Mouse (Mus musculus) testis, adult 2 months (tissue): ENCODE measurements around the gene Atp10b. TPM values are rescaled to one million over a fixed set of nuclear protein-coding genes. Genes with fewer than 3 reads are reported as not detected.

Experiments used
- H3K27ac ChIP-seq: fragments of 200-500 bp; 2 replicates; pipeline ENCODE4 v1.5.1; 2012; ENCODE audit warnings: low read depth, low read length; ENCODE audit not compliant: control insufficient read depth, insufficient read depth
- H3K27me3 ChIP-seq: fragments of 200-500 bp; 2 replicates; pipeline ENCODE4 v1.6.1; 2012; ENCODE audit warnings: mild to moderate bottlenecking, low read length, moderate library complexity; ENCODE audit not compliant: control insufficient read depth, insufficient read depth
- H3K36me3 ChIP-seq: fragments of 200-500 bp; 2 replicates; pipeline ENCODE4 v1.6.1; 2012; ENCODE audit warnings: mild to moderate bottlenecking, low read length; ENCODE audit not compliant: control insufficient read depth, insufficient read depth
- H3K4me1 ChIP-seq: fragments of 200-500 bp; 2 replicates; pipeline ENCODE4 v1.6.1; 2012; ENCODE audit warnings: low read length; ENCODE audit not compliant: control insufficient read depth, insufficient read depth
- H3K4me3 ChIP-seq: fragments of 200-500 bp; 2 replicates; pipeline ENCODE4 v1.5.1; 2012; ENCODE audit warnings: low read depth, mild to moderate bottlenecking, low read length, moderate library complexity, mixed read lengths; ENCODE audit not compliant: control insufficient read depth
- CTCF ChIP-seq: fragments of 200-500 bp; IDR thresholded peaks from 2 replicates; pipeline ENCODE4 v1.5.1; 2012; ENCODE audit warnings: low read depth, mild to moderate bottlenecking, inconsistent platforms, low read length, moderate library complexity; ENCODE audit not compliant: control insufficient read depth, insufficient read depth, insufficient replicate concordance
- POLR2A ChIP-seq: fragments of 200-500 bp; IDR thresholded peaks from 2 replicates; pipeline ENCODE4 v1.6.1; 2012; ENCODE audit warnings: low read depth, mild to moderate bottlenecking, inconsistent platforms, low read length, moderate library complexity; ENCODE audit not compliant: control insufficient read depth
- polyA plus RNA-seq: library from polyadenylated mRNA; depleted of rRNA; stranded (reverse); fragments of >200 nt; gene quantifications from 2 replicates; pipeline ENCODE4 v1.2.3, GENCODE M21; 2012

Atp10b gene
- polyA plus RNA-seq, 1 experiment, result 0.17 TPM

GRCm38 (mm10) chr11:43182401-43182800, 32.7 kb downstream of the Atp10b start:
- Histone ChIP-seq H3K4me3 (no peak overlapping the region), H3K36me3 (no peaks in the 10 kb centered on the region), H3K4me1 (no peaks in the 10 kb centered on the region), H3K27ac (no peak overlapping the region), H3K27me3 (no peaks in the 10 kb centered on the region)
- no peak for TF ChIP-seq POLR2A
- TF ChIP-seq CTCF, result no peak

- Histone ChIP-seq H3K4me3 (no peak overlapping the region), H3K27ac (no peak overlapping the region), H3K36me3 (no peaks in the 10 kb centered on the region), H3K27me3 (no peaks in the 10 kb centered on the region), H3K4me1 (no peaks in the 10 kb centered on the region)
- no peak for TF ChIP-seq CTCF
- no peak for TF ChIP-seq POLR2A
Observed at GRCm38 (mm10) chr11:43182816-43183215, 33.1 kb downstream of the Atp10b start.

GRCm38 (mm10) chr11:43183457-43183856, 33.8 kb downstream of the Atp10b start:
- Histone ChIP-seq H3K27ac (no peak overlapping the region), H3K36me3 (no peaks in the 10 kb centered on the region), H3K4me3 (no peak overlapping the region), H3K27me3 (no peaks in the 10 kb centered on the region), H3K4me1 (no peaks in the 10 kb centered on the region)
- no peak for TF ChIP-seq POLR2A

- TF ChIP-seq CTCF (no peak), POLR2A (no peak)
- Histone ChIP-seq H3K36me3 (no peaks in the 10 kb centered on the region), H3K27me3 (no peaks in the 10 kb centered on the region), H3K4me1 (no peaks in the 10 kb centered on the region), H3K4me3 (no peak overlapping the region), H3K27ac (no peak overlapping the region)
Observed at GRCm38 (mm10) chr11:43186291-43186690, 36.6 kb downstream of the Atp10b start.

GRCm38 (mm10) chr11:43189817-43190593, 40.3 kb downstream of the Atp10b start:
- no peaks in the 10 kb centered on the region for H3K36me3 ChIP-seq
- no peaks in the 10 kb centered on the region for H3K27me3 ChIP-seq
- H3K4me3 ChIP-seq, result no peak overlapping the region
- no peak for TF ChIP-seq CTCF
- TF ChIP-seq POLR2A, result no peak
- no peaks in the 10 kb centered on the region for H3K4me1 ChIP-seq
- H3K27ac ChIP-seq, result no peak overlapping the region

- Histone ChIP-seq H3K4me1 (no peaks in the 10 kb centered on the region), H3K27ac (no peak overlapping the region), H3K4me3 (no peak overlapping the region), H3K36me3 (no peaks in the 10 kb centered on the region), H3K27me3 (no peaks in the 10 kb centered on the region)
- no peak for TF ChIP-seq CTCF
- no peak for TF ChIP-seq POLR2A
Observed at GRCm38 (mm10) chr11:43198811-43199210, 49.1 kb downstream of the Atp10b start.

GRCm38 (mm10) chr11:43199358-43199757, 49.7 kb downstream of the Atp10b start:
- Histone ChIP-seq H3K4me3 (no peak overlapping the region), H3K27ac (no peak overlapping the region), H3K36me3 (no peaks in the 10 kb centered on the region), H3K4me1 (no peaks in the 10 kb centered on the region), H3K27me3 (no peaks in the 10 kb centered on the region)
- TF ChIP-seq POLR2A (no peak), CTCF (no peak)
